Mouse (Mus musculus): ENCODE measurements around the gene Scube1.

- no peak for TF ChIP-seq POLR2A (IDR thresholded peaks at IDR 0.05; ENCODE audit: control insufficient read depth, extremely low read depth, insufficient read depth, low read length, poor library complexity)
- TF ChIP-seq CTCF (IDR thresholded peaks at IDR 0.05; ENCODE audit: borderline replicate concordance, control insufficient read depth, extremely low read depth, insufficient read depth, low read length, poor library complexity): no peak
Observed at GRCm38 (mm10) chr15:83562626-83563270, 162.1 kb downstream of the Scube1 start.

Data from thymus, adult 2 months (tissue).